Mouse (Mus musculus) megakaryocyte, embryonic 14.5 days (primary cell): Measurements from ENCODE around the gene Afm. TPM values are rescaled to one million over a fixed set of nuclear protein-coding genes. Genes with fewer than 3 reads are reported as not detected.

Experiments used
- H3K27me3 ChIP-seq: replicated peaks from 2 replicates; pipeline ENCODE3; 2012; ENCODE audit warnings: inconsistent platforms
- H3K36me3 ChIP-seq: replicated peaks from 2 replicates; pipeline ENCODE3; 2012; ENCODE audit warnings: low read length, inconsistent platforms, mixed read lengths
- H3K4me1 ChIP-seq: 2 replicates; pipeline ENCODE4 v1.6.1; 2012; ENCODE audit warnings: inconsistent platforms
- H3K4me3 ChIP-seq: replicated peaks from 2 replicates; pipeline ENCODE3; 2012; ENCODE audit warnings: moderate library complexity, mild to moderate bottlenecking, inconsistent platforms
- H3K9me3 ChIP-seq: 2 replicates; pipeline ENCODE4 v1.6.1; 2012; ENCODE audit warnings: inconsistent platforms
- FLI1 ChIP-seq: IDR thresholded peaks from 2 replicates; pipeline ENCODE4 v1.6.1; 2012; ENCODE audit warnings: low read length, inconsistent platforms, mixed read lengths
- GATA1 ChIP-seq: IDR thresholded peaks from 3 replicates; pipeline ENCODE4 v1.6.1; 2012; ENCODE audit warnings: mixed read lengths, low read length, inconsistent platforms, borderline replicate concordance
- polyA plus RNA-seq: library from polyadenylated mRNA; stranded (reverse); fragments of >175 nt; gene quantifications from 2 replicates; pipeline ENCODE4 v1.2.3, GENCODE M21; 2012; ENCODE audit warnings: low replicate concordance; ENCODE audit not compliant: insufficient read depth

Afm gene
- polyA plus RNA-seq, 1 experiment: not detected

- H3K9me3 ChIP-seq: no peaks in the 10 kb centered on the region
- no peaks in the 10 kb centered on the region for H3K4me1 ChIP-seq
- peaks cover 8% of the 10 kb centered on the region for H3K27me3 ChIP-seq
- no peak for TF ChIP-seq FLI1
- no peak for TF ChIP-seq GATA1
- no peak overlapping the region for H3K4me3 ChIP-seq
- no peaks in the 10 kb centered on the region for H3K36me3 ChIP-seq
Observed at GRCm38 (mm10) chr5:90515561-90515960, 3.2 kb upstream of the Afm start.

- Histone ChIP-seq H3K36me3 (no peaks in the 10 kb centered on the region), H3K9me3 (no peaks in the 10 kb centered on the region), H3K4me3 (no peak overlapping the region), H3K27me3 (peaks cover 5% of the 10 kb centered on the region), H3K4me1 (no peaks in the 10 kb centered on the region)
- TF ChIP-seq FLI1: no peak
- TF ChIP-seq GATA1: no peak
Observed at GRCm38 (mm10) chr5:90551191-90551590, 32.5 kb downstream of the Afm start.

GRCm38 (mm10) chr5:90556052-90556451, 37.3 kb downstream of the Afm start:
- peaks cover 9% of the 10 kb centered on the region for H3K27me3 ChIP-seq
- no peak overlapping the region for H3K4me3 ChIP-seq
- no peaks in the 10 kb centered on the region for H3K9me3 ChIP-seq
- TF ChIP-seq FLI1 (no peak), GATA1 (no peak)
- H3K4me1 ChIP-seq: no peaks in the 10 kb centered on the region
- H3K36me3 ChIP-seq: no peaks in the 10 kb centered on the region

- Histone ChIP-seq H3K4me1 (no peaks in the 10 kb centered on the region), H3K27me3 (peaks cover 6% of the 10 kb centered on the region), H3K4me3 (no peak within 1 kb of the TSS), H3K36me3 (no peaks in the 10 kb centered on the region), H3K9me3 (no peaks in the 10 kb centered on the region)
- TF ChIP-seq GATA1 (no peak), FLI1 (no peak)
Observed at GRCm38 (mm10) chr5:90560743-90561142, 42.0 kb downstream of the Afm start, which contains the start of gene 5830473C10Rik. Gene 5830473C10Rik, plus strand, starts transcription at chr5:90561107.

GRCm38 (mm10) chr5:90561721-90562275, 43.1 kb downstream of the Afm start:
- no peaks in the 10 kb centered on the region for H3K36me3 ChIP-seq
- TF ChIP-seq FLI1 (no peak), GATA1 (no peak)
- H3K4me3 ChIP-seq: no peak overlapping the region
- no peaks in the 10 kb centered on the region for H3K4me1 ChIP-seq
- no peaks in the 10 kb centered on the region for H3K9me3 ChIP-seq
- H3K27me3 ChIP-seq: peaks cover 3% of the 10 kb centered on the region

DNA sequence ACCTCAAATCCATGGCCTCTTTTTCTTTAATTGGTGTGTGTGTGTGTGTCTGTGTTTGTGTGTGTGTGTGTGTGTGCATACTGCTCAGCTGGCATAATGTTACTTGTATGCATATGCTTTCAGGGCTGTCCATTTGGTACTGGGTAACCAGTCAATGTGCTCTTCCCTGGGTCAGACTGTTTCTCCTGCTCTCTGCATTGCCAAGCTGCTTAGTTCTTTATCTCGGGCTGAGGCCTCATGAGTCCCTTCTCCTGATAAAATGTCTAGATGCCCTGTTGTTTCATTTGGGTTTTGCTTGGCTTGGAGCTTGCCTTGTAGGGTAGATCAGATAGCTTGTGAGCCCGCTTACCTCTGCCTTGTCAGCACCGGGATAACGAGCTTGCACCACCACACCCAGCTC, 44.1 kb downstream of the Afm start:
- H3K27me3 ChIP-seq: peaks cover 3% of the 10 kb centered on the region
- no peaks in the 10 kb centered on the region for H3K9me3 ChIP-seq
- TF ChIP-seq FLI1 (no peak), GATA1 (no peak)
- H3K4me1 ChIP-seq: no peaks in the 10 kb centered on the region
- no peaks in the 10 kb centered on the region for H3K36me3 ChIP-seq
- H3K4me3 ChIP-seq: no peak overlapping the region

DNA sequence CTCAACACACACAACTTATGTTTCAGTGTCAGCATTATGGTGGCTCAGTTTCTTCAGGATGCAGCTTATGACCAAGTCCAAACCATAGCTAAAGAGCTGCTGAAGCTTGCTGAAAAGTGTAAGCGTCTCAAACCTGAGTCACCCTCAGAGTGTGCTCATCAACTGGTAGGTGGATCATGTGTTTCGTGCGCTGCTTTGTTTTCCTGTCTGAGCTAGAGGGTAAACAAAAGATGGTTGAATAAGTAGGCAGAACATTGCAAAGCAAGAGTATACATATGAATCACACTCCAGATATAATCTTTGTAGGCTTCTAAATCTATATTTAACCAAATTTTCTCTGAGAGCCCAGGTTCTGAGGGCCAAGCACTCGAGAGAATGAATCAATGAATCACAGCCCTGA, 45.4 kb downstream of the Afm start:
- Histone ChIP-seq H3K4me1 (no peaks in the 10 kb centered on the region), H3K9me3 (no peaks in the 10 kb centered on the region), H3K4me3 (no peak overlapping the region), H3K36me3 (no peaks in the 10 kb centered on the region), H3K27me3 (no peaks in the 10 kb centered on the region)
- TF ChIP-seq GATA1: no peak
- TF ChIP-seq FLI1: no peak

- Histone ChIP-seq H3K9me3 (no peaks in the 10 kb centered on the region), H3K36me3 (no peaks in the 10 kb centered on the region), H3K4me1 (no peaks in the 10 kb centered on the region), H3K27me3 (no peaks in the 10 kb centered on the region), H3K4me3 (no peak overlapping the region)
- TF ChIP-seq FLI1 (no peak), GATA1 (no peak)
Observed at GRCm38 (mm10) chr5:90565205-90565604, 46.5 kb downstream of the Afm start.

- Histone ChIP-seq H3K4me1 (no peaks in the 10 kb centered on the region), H3K36me3 (no peaks in the 10 kb centered on the region), H3K4me3 (no peak overlapping the region), H3K27me3 (no peaks in the 10 kb centered on the region), H3K9me3 (no peaks in the 10 kb centered on the region)
- no peak for TF ChIP-seq FLI1
- TF ChIP-seq GATA1: no peak
Observed at GRCm38 (mm10) chr5:90567788-90568187, 49.1 kb downstream of the Afm start.

DNA sequence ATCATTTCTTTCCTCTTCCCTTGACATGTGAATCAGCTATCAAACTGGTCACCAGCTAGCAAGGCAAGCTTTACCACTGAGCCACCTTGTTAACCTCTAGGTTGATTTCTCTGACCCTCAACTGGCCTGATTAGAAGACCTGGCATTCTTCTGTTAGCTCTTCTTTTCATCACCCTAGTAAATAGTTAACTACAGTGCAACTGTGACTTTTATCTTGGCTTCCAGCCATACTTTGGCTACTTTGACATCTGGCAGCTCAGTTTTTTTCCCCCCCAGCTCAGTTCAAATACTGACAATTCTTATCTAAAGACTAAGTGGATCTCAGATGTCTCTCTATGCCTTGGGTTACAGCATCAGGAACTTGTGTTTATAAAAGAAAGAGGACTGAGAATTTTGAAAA, 49.6 kb downstream of the Afm start:
- H3K27me3 ChIP-seq: no peaks in the 10 kb centered on the region
- H3K36me3 ChIP-seq: no peaks in the 10 kb centered on the region
- TF ChIP-seq FLI1: no peak
- TF ChIP-seq GATA1: no peak
- no peak overlapping the region for H3K4me3 ChIP-seq
- H3K4me1 ChIP-seq: no peaks in the 10 kb centered on the region
- no peaks in the 10 kb centered on the region for H3K9me3 ChIP-seq

- Histone ChIP-seq H3K4me3 (no peak overlapping the region), H3K4me1 (no peaks in the 10 kb centered on the region), H3K27me3 (no peaks in the 10 kb centered on the region), H3K9me3 (no peaks in the 10 kb centered on the region), H3K36me3 (no peaks in the 10 kb centered on the region)
- TF ChIP-seq GATA1: no peak
- TF ChIP-seq FLI1: no peak
Observed at GRCm38 (mm10) chr5:90571216-90571615, 52.5 kb downstream of the Afm start.
